Mouse (Mus musculus) E14TG2a.4 (cell line): ENCODE measurements around the gene Gm4631.
"Not testable (repeated sequence)": the region's sequence is repeated elsewhere in the genome, so short reads cannot be mapped to it uniquely, and the experiment has no call there.

Experiments
- CTCF ChIP-seq: conservative IDR thresholded peaks from 2 replicates; pipeline ENCODE4 v1.5.1; 2014; ENCODE audit warnings: low read length
- NANOG ChIP-seq: IDR thresholded peaks from 2 replicates; pipeline ENCODE4 v1.6.1; 2014; ENCODE audit warnings: borderline replicate concordance, low read length, mixed read lengths

- TF ChIP-seq CTCF, NANOG: not testable (repeated sequence)
Measured at GRCm38 (mm10) chr2:175372136-175372535, 34.1 kb upstream of the Gm4631 start, which contains the start of gene Zfp968.
